Mouse (Mus musculus): Measurements from ENCODE around the gene Fbrs.
"Not testable (repeated sequence)": the region's sequence is repeated elsewhere in the genome, so short reads cannot be mapped to it uniquely, and the experiment has no call there.

The Fbrs gene

GRCm38 (mm10) chr7:127478635-127479317 is at the start of gene Fbrs:
Fbrs (plus strand) TSS chr7:127479199.
- DNase-seq (ENCODE audit: low spot score in 2 of 2) = peak in 1 of 2 experiments; percentile 85

- no peak for DNase-seq (ENCODE audit: low spot score in 2 of 2)
Measured at GRCm38 (mm10) chr7:127435206-127435605, 43.8 kb upstream of the Fbrs start.

GRCm38 (mm10) chr7:127437724-127438123 is 41.3 kb upstream of the Fbrs start:
- DNase-seq (ENCODE audit: low spot score in 2 of 2) = peak in 1 of 2 experiments; percentile 64

GRCm38 (mm10) chr7:127443976-127444375 is 35.0 kb upstream of the Fbrs start:
- DNase-seq (ENCODE audit: low spot score in 2 of 2) = no peak

GRCm38 (mm10) chr7:127448521-127449300 is 30.3 kb upstream of the Fbrs start, which contains the start of gene Zfp689:
Zfp689 (minus strand) TSS chr7:127449158.
- DNase-seq (ENCODE audit: low spot score in 2 of 2) = peak; percentile 88 to 91

GRCm38 (mm10) chr7:127449966-127450365 is 29.0 kb upstream of the Fbrs start:
- no peak for DNase-seq (ENCODE audit: low spot score in 2 of 2)

GRCm38 (mm10) chr7:127453056-127453455 is 25.9 kb upstream of the Fbrs start:
- no peak for DNase-seq (ENCODE audit: low spot score in 2 of 2)

- DNase-seq (ENCODE audit: low spot score in 2 of 2) = no peak
Measured at GRCm38 (mm10) chr7:127454905-127455304, 24.1 kb upstream of the Fbrs start.

GRCm38 (mm10) chr7:127458371-127459122 is 20.5 kb upstream of the Fbrs start:
- not testable (repeated sequence) for DNase-seq (ENCODE audit: low spot score in 2 of 2)

- not testable (repeated sequence) for DNase-seq (ENCODE audit: low spot score in 2 of 2)
Measured at GRCm38 (mm10) chr7:127459311-127459710, 19.7 kb upstream of the Fbrs start, which contains the start of gene Prr14. Prr14 (plus strand) TSS chr7:127459611.

GRCm38 (mm10) chr7:127465191-127465590 is 13.8 kb upstream of the Fbrs start:
- DNase-seq (ENCODE audit: low spot score in 2 of 2) = no peak

GRCm38 (mm10) chr7:127465670-127466069 is 13.3 kb upstream of the Fbrs start:
- DNase-seq (ENCODE audit: low spot score in 2 of 2) = not testable (repeated sequence)

- no peak for DNase-seq (ENCODE audit: low spot score in 2 of 2)
Measured at GRCm38 (mm10) chr7:127466606-127467005, 12.4 kb upstream of the Fbrs start.

GRCm38 (mm10) chr7:127470011-127470715 is 8.8 kb upstream of the Fbrs start:
- peak in 1 of 2 experiments; percentile 46 for DNase-seq (ENCODE audit: low spot score in 2 of 2)

GRCm38 (mm10) chr7:127470743-127471645 is 8.0 kb upstream of the Fbrs start:
- peak; percentile 74 to 91 for DNase-seq (ENCODE audit: low spot score in 2 of 2)

GRCm38 (mm10) chr7:127471646-127472010 is 7.4 kb upstream of the Fbrs start:
- peak in 1 of 2 experiments; percentile 72 for DNase-seq (ENCODE audit: low spot score in 2 of 2)

- no peak for DNase-seq (ENCODE audit: low spot score in 2 of 2)
Measured at GRCm38 (mm10) chr7:127472060-127472459, 6.9 kb upstream of the Fbrs start.

GRCm38 (mm10) chr7:127473705-127474104 is 5.3 kb upstream of the Fbrs start:
- DNase-seq (ENCODE audit: low spot score in 2 of 2) = no peak

GRCm38 (mm10) chr7:127474378-127475070 is 4.5 kb upstream of the Fbrs start:
- DNase-seq (ENCODE audit: low spot score in 2 of 2) = no peak
